In genomic region chr3:116298727-116299126, GRCm38 (mm10) we compare ENCODE assay signal across 21 mouse cellular contexts. TPM values are rescaled to one million over a fixed set of nuclear protein-coding genes. Genes with fewer than 3 reads are reported as not detected.
DNase-seq lines count a peak whose midpoint lies in the region; ATAC-seq lines count a peak whose summit lies in the region.
"Had no signal": no experiment of that assay in that cellular context is flagged by ENCODE, and none has a peak within 500 bp of the region (broad histone marks: within the 10 kb centered on the region; RNA-seq: fewer than 3 reads in every experiment).

No protein-coding gene starts in this region.

- no peaks in the 10 kb centered on the region for H3K9me3 ChIP-seq in embryonic facial prominence, embryonic 14.5 days (ENCODE audit: control insufficient read depth, low read length)
- H3K9me3 ChIP-seq: embryonic facial prominence, embryonic 13.5 days; heart, embryonic 15.5 days; hindbrain, embryonic 13.5 days; limb, embryonic 12.5 days; liver, embryonic 15.5 days; megakaryocyte, embryonic 14.5 days had no signal

- no peaks in the 10 kb centered on the region for H3K27me3 ChIP-seq in embryonic facial prominence, embryonic 14.5 days (replicated peaks; ENCODE audit: control insufficient read depth, insufficient read depth, low read length)
- H3K27me3 ChIP-seq: CH12.LX; embryonic facial prominence, embryonic 13.5 days; heart, embryonic 15.5 days; hindbrain, embryonic 13.5 days; limb, embryonic 12.5 days; liver, embryonic 15.5 days; megakaryocyte, embryonic 14.5 days had no signal

- peak; percentile 71 for DNase-seq in heart, adult 11 months
- DNase-seq in heart, postnatal 25 days (ENCODE audit: low spot score) = no peak
- DNase-seq in kidney, postnatal 4 days = peak; percentile 11 to 24
- no peak for DNase-seq in kidney, adult 18-20 months
- DNase-seq in embryonic facial prominence, embryonic 14.5 days (ENCODE audit: low spot score) = peak; percentile 57
- peak; percentile 20 for DNase-seq in lung, postnatal 25 days (ENCODE audit: low spot score)
- DNase-seq in adrenal gland, postnatal 10 days = no peak
- no peak for DNase-seq in embryo, embryonic 10.5 days (ENCODE audit: low spot score)
- DNase-seq: adrenal gland, postnatal 36 days; cerebellum, adult 2 months; gastrocnemius, postnatal 14 days; kidney, postnatal 14 days; thymus, adult 2 months had no signal

- H3K36me3 ChIP-seq in embryonic facial prominence, embryonic 14.5 days (ENCODE audit: control insufficient read depth, insufficient read depth, low read length) = peaks cover 24% of the 10 kb centered on the region

- no peak overlapping the region for H3K9ac ChIP-seq in embryonic facial prominence, embryonic 14.5 days (ENCODE audit: low read depth, low read length)
- H3K9ac ChIP-seq: embryonic facial prominence, embryonic 13.5 days; heart, embryonic 15.5 days; hindbrain, embryonic 13.5 days; limb, embryonic 12.5 days; liver, embryonic 15.5 days had no signal

- no peak overlapping the region for H3K4me2 ChIP-seq in embryonic facial prominence, embryonic 14.5 days (ENCODE audit: low read depth, low read length)
- H3K4me2 ChIP-seq: embryonic facial prominence, embryonic 13.5 days; heart, embryonic 15.5 days; hindbrain, embryonic 13.5 days; limb, embryonic 12.5 days; liver, embryonic 15.5 days had no signal

- H3K4me1 ChIP-seq in embryonic facial prominence, embryonic 14.5 days (ENCODE audit: control insufficient read depth, insufficient read depth, low read length) = 0 out of 2 replicates have a peak, but pooled peaks cover 4% of the 10 kb centered on the region
- H3K4me1 ChIP-seq: heart, embryonic 15.5 days; hindbrain, embryonic 13.5 days; limb, embryonic 12.5 days; megakaryocyte, embryonic 14.5 days had no signal

- ATAC-seq in embryonic facial prominence, embryonic 14.5 days (ENCODE audit: low read depth) = no peak

- H3K4me3 ChIP-seq in embryonic facial prominence, embryonic 14.5 days (ENCODE audit: low read depth, low read length) = no peak overlapping the region
- H3K4me3 ChIP-seq: embryonic facial prominence, embryonic 13.5 days; heart, embryonic 15.5 days; hindbrain, embryonic 13.5 days; left cerebral cortex, adult 2 months; limb, embryonic 12.5 days; liver, embryonic 15.5 days; megakaryocyte, embryonic 14.5 days had no signal

- WGBS in embryonic facial prominence, embryonic 14.5 days = 64% methylated on average over 10 of the region's 10 CpGs

- H3K27ac ChIP-seq in embryonic facial prominence, embryonic 14.5 days (replicated peaks; ENCODE audit: low read depth, low read length) = no peak overlapping the region
- H3K27ac ChIP-seq: embryonic facial prominence, embryonic 13.5 days; heart, embryonic 15.5 days; hindbrain, embryonic 13.5 days; left cerebral cortex, adult 2 months; limb, embryonic 12.5 days; liver, embryonic 15.5 days had no signal

- intact Hi-C loops in heart, postnatal 25 days (cut with DNase I) = no loop called here

RNA-seq across cellular contexts. Expression of gene Gpr88, which starts 45.4 kb away (rescaled TPM):
- total RNA-seq in heart, postnatal 25 days (2021) = under 1 TPM in 1 of 2 experiments, not detected in 1; 0.75 TPM
- 0.93 and 2.5 TPM in 2 replicates for polyA plus RNA-seq in embryonic facial prominence, embryonic 14.5 days (2014; fragmentation: Nextera tagmentation; extraction: Ambion mirVana)
- under 1 TPM; 0.55 to 0.75 TPM for total RNA-seq in adrenal gland, postnatal 10 days (2021)
- total RNA-seq: CH12.LX had no signal

Comparison
In these comparisons a context has a peak if more than half of its experiments do, and no peak if none do; other contexts are left out.
1. DNase-seq: peak in heart, adult 11 months (single experiment), kidney, postnatal 4 days (2 of 2), embryonic facial prominence, embryonic 14.5 days (single experiment) and lung, postnatal 25 days (single experiment); none in heart, postnatal 25 days (single experiment), kidney, adult 18-20 months (single experiment), adrenal gland, postnatal 10 days (single experiment) and embryo, embryonic 10.5 days (single experiment).